Mouse (Mus musculus): ENCODE results near the gene Skint3. TPM values are rescaled to one million over a fixed set of nuclear protein-coding genes. Genes with fewer than 3 reads are reported as not detected.
"Not testable (repeated sequence)": the region's sequence is repeated elsewhere in the genome, so short reads cannot be mapped to it uniquely, and the experiment has no call there.

The Skint3 gene
- total and polyA plus RNA-seq, 3 experiments = not detected

DNA sequence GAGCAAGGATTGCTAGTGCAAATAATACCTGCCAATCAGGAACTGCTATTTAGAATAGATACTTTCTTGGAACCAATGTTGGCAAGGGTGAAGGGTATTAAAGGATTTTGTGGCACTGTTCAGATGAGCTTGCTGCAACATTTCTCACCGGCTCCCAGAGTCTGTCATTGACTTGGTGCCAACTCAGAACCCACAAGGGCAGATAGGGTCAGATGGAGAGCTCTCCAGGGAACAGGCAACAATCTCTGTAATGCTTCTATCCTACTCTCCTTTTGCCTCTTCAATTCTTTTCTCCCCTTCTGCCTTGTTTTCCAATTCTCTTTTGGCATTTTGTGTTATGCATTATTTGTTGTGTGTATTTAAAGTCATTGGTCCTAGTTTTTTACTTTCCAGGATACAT lies 70.3 kb downstream of the Skint3 start:
- H3K27me3 ChIP-seq (ENCODE audit: control insufficient read depth in 1 of 2, insufficient read depth in 2 of 2, low read length in 2 of 2) = no peaks in the 10 kb centered on the region
- no peak overlapping the region for H3K9ac ChIP-seq (ENCODE audit: control insufficient read depth, low read depth, low read length, poor library complexity, severe bottlenecking)
- no peaks in the 10 kb centered on the region for H3K36me3 ChIP-seq (ENCODE audit: control insufficient read depth in 1 of 2, insufficient read depth in 2 of 2, low read length in 2 of 2)
- no peaks in the 10 kb centered on the region for H3K9me3 ChIP-seq (replicated peaks; ENCODE audit: insufficient read depth, low read length)
- no peak overlapping the region for H3K27ac ChIP-seq (ENCODE audit: control insufficient read depth, low read depth, low read length)
- TF ChIP-seq HCFC1 (IDR thresholded peaks at IDR 0.05; ENCODE audit: low read depth, low read length) (no peak), CTCF (IDR thresholded peaks at IDR 0.05 in 2 of 3, conservative IDR thresholded peaks at IDR 0.05 in 1 of 3; ENCODE audit: control insufficient read depth in 1 of 3, insufficient read depth in 1 of 3, low read depth in 2 of 3, low read length in 3 of 3, poor library complexity in 1 of 3, severe bottlenecking in 1 of 3) (no peak), MAZ (IDR thresholded peaks at IDR 0.05; ENCODE audit: low read depth, low read length) (no peak), MAX (IDR thresholded peaks at IDR 0.05; ENCODE audit: low read length) (no peak), JUND (IDR thresholded peaks at IDR 0.05; ENCODE audit: low read depth, low read length) (no peak), NELFE (IDR thresholded peaks at IDR 0.05; ENCODE audit: low read depth, low read length) (no peak), ETS1 (IDR thresholded peaks at IDR 0.05; ENCODE audit: low read depth, low read length) (no peak), USF2 (IDR thresholded peaks at IDR 0.05; ENCODE audit: borderline replicate concordance in 1 of 2, insufficient read depth in 1 of 2, low read depth in 1 of 2, low read length in 2 of 2) (no peak), MEF2A (IDR thresholded peaks at IDR 0.05; ENCODE audit: extremely low read depth, insufficient replicate concordance, low read depth, low read length, poor library complexity, severe bottlenecking) (no peak), ZC3H11A (IDR thresholded peaks at IDR 0.05; ENCODE audit: low read depth, low read length) (no peak), POLR2AphosphoS2 (IDR thresholded peaks at IDR 0.05; ENCODE audit: low read length) (no peak), RAD21 (IDR thresholded peaks at IDR 0.05; ENCODE audit: low read depth, low read length) (no peak), POLR2A (IDR thresholded peaks at IDR 0.05; ENCODE audit: control insufficient read depth in 1 of 2, insufficient read depth in 1 of 2, low read depth in 1 of 2, low read length in 2 of 2, poor library complexity in 1 of 2) (no peak), KAT2A (conservative IDR thresholded peaks at IDR 0.05; ENCODE audit: low read depth, low read length) (no peak), SIN3A (IDR thresholded peaks at IDR 0.05; ENCODE audit: low read length) (no peak), UBTF (IDR thresholded peaks at IDR 0.05; ENCODE audit: borderline replicate concordance, insufficient read depth, low read depth, low read length) (no peak), MYC (IDR thresholded peaks at IDR 0.05; ENCODE audit: low read depth, low read length) (no peak)
- no peak overlapping the region for H3K4me3 ChIP-seq (ENCODE audit: control insufficient read depth in 1 of 2, insufficient read depth in 1 of 2, low read depth in 2 of 2, low read length in 2 of 2)
- H3K79me2 ChIP-seq (ENCODE audit: control insufficient read depth, insufficient read depth, low read length, poor library complexity) = no peaks in the 10 kb centered on the region
- DNase-seq (ENCODE audit: low read depth, low spot score) = no peak
- H3K4me1 ChIP-seq (ENCODE audit: control insufficient read depth in 1 of 2, insufficient read depth in 2 of 2, low read length in 2 of 2) = no peaks in the 10 kb centered on the region

GRCm38 (mm10) chr4:112302855-112303509 lies 70.9 kb downstream of the Skint3 start:
- no peak overlapping the region for H3K27ac ChIP-seq (ENCODE audit: control insufficient read depth, low read depth, low read length)
- H3K79me2 ChIP-seq (ENCODE audit: control insufficient read depth, insufficient read depth, low read length, poor library complexity) = no peaks in the 10 kb centered on the region
- H3K9me3 ChIP-seq (replicated peaks; ENCODE audit: insufficient read depth, low read length) = no peaks in the 10 kb centered on the region
- no peaks in the 10 kb centered on the region for H3K27me3 ChIP-seq (ENCODE audit: control insufficient read depth in 1 of 2, insufficient read depth in 2 of 2, low read length in 2 of 2)
- no peaks in the 10 kb centered on the region for H3K4me1 ChIP-seq (ENCODE audit: control insufficient read depth in 1 of 2, insufficient read depth in 2 of 2, low read length in 2 of 2)
- no peak overlapping the region for H3K4me3 ChIP-seq (ENCODE audit: control insufficient read depth in 1 of 2, insufficient read depth in 1 of 2, low read depth in 2 of 2, low read length in 2 of 2)
- H3K9ac ChIP-seq (ENCODE audit: control insufficient read depth, low read depth, low read length, poor library complexity, severe bottlenecking) = no peak overlapping the region
- no peaks in the 10 kb centered on the region for H3K36me3 ChIP-seq (ENCODE audit: control insufficient read depth in 1 of 2, insufficient read depth in 2 of 2, low read length in 2 of 2)
- no peak for TF ChIP-seq MYB (IDR thresholded peaks at IDR 0.05; ENCODE audit: low read depth, low read length)
- no peak for DNase-seq (ENCODE audit: low read depth, low spot score)

GRCm38 (mm10) chr4:112349111-112349510 lies 117.1 kb downstream of the Skint3 start:
- H3K9me3 ChIP-seq (replicated peaks; ENCODE audit: insufficient read depth, low read length); H3K4me3 ChIP-seq (ENCODE audit: control insufficient read depth in 1 of 2, insufficient read depth in 1 of 2, low read depth in 2 of 2, low read length in 2 of 2); H3K9ac ChIP-seq (ENCODE audit: control insufficient read depth, low read depth, low read length, poor library complexity, severe bottlenecking); H3K4me1 ChIP-seq (ENCODE audit: control insufficient read depth in 1 of 2, insufficient read depth in 2 of 2, low read length in 2 of 2); H3K79me2 ChIP-seq (ENCODE audit: control insufficient read depth, insufficient read depth, low read length, poor library complexity); H3K27ac ChIP-seq (ENCODE audit: control insufficient read depth, low read depth, low read length); H3K27me3 ChIP-seq (ENCODE audit: control insufficient read depth in 1 of 2, insufficient read depth in 2 of 2, low read length in 2 of 2); H3K36me3 ChIP-seq (ENCODE audit: control insufficient read depth in 1 of 2, insufficient read depth in 2 of 2, low read length in 2 of 2); DNase-seq (ENCODE audit: low read depth, low spot score): not testable (repeated sequence)

All from MEL (cell line).